Mouse (Mus musculus): Measurements from ENCODE around the gene Zfp941. TPM values are rescaled to one million over a fixed set of nuclear protein-coding genes. Genes with fewer than 3 reads are reported as not detected.
A peak's percentile ranks its signal among the peaks of the same experiment; 100 is the strongest.
"Not testable (repeated sequence)": the region's sequence is repeated elsewhere in the genome, so short reads cannot be mapped to it uniquely, and the experiment has no call there.

Zfp941 gene
- polyA plus RNA-seq, 1 experiment from 2014 or later = 1.7 TPM

DNA sequence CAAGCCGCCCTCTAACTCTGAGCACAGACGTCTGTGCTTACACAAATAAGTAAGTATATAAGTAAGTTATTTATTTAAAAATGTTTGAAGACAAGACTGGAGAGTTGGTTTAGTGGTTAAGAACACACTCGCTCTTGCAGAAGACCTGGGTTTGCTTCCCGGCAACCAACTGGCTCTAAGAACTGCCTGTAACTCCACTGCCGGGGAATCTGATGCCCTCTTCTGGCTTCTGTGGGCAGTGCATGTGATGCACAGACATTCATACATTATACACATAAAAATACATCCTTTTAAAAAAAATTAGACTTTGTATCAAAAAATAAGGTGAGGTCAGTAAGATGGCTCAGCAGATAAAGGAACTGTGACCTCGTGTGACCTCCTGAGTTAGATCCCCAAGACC is 11.5 kb downstream of the Zfp941 start:
- Histone ChIP-seq H3K27me3 (no peaks in the 10 kb centered on the region), H3K9ac (no peak overlapping the region), H3K4me3 (no peak overlapping the region), H3K4me2 (no peak overlapping the region), H3K4me1 (no peaks in the 10 kb centered on the region), H3K36me3 (peaks cover 19% of the 10 kb centered on the region), H3K9me3 (no peaks in the 10 kb centered on the region), H3K27ac (no peak overlapping the region)
- ATAC-seq (ENCODE audit: insufficient number of reproducible peaks, insufficient read depth, low FRiP score, low TSS enrichment, low read depth) = no peak
- WGBS = 87% methylated on average over 6 of the region's 6 CpGs

DNA sequence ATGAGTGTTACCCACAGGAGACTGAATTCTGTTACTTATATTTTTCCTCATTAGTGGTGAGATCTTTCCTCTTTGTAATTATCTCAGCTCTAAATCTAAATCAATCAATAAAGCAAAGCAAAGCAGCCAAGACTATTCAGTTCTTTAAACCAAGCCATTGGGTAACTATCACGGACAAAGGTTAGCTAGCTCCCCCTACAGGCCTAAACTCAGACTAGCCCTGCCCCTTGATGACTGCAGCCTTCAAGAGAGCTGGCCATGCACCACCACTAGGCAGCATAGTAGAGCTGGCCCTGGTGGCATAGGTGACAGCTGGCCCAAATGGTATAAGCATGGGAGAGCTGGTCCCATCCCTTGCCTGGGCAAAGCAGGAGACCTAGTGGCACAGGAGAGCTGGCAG is 16.3 kb downstream of the Zfp941 start:
- Histone ChIP-seq H3K27ac (no peak overlapping the region), H3K9ac (no peak overlapping the region), H3K4me1 (no peaks in the 10 kb centered on the region), H3K4me3 (no peak overlapping the region), H3K27me3 (no peaks in the 10 kb centered on the region), H3K36me3 (peaks cover 5% of the 10 kb centered on the region; the same call in 1 of the 2 replicates), H3K4me2 (no peak overlapping the region), H3K9me3 (no peaks in the 10 kb centered on the region)
- 6% methylated on average over 1 of the region's 1 CpGs for WGBS
- ATAC-seq (ENCODE audit: insufficient number of reproducible peaks, insufficient read depth, low FRiP score, low TSS enrichment, low read depth) = no peak

DNA sequence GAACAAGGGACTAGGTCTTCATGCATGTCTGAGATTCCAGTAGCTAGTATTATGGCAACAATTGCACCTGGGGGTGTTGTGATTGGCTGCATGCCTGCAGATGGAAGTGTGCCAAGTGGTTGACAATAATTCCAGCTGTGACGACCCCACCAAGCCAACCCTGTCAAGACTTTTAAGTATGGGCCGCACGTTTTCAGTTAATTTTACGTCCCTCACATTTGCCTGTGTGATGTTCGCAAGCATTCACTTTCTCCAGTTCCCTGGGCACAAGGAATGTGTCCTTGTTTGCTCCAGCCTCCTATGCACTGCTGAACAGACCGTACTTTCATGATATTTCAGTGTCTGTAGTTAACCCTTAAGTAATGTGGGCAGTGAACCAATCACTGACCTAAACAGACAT is 19.3 kb downstream of the Zfp941 start:
- Histone ChIP-seq H3K4me2 (no peak overlapping the region), H3K27ac (no peak overlapping the region), H3K9ac (no peak overlapping the region), H3K4me1 (no peaks in the 10 kb centered on the region), H3K27me3 (no peaks in the 10 kb centered on the region), H3K9me3 (no peaks in the 10 kb centered on the region), H3K4me3 (no peak overlapping the region), H3K36me3 (no peaks in the 10 kb centered on the region)
- WGBS = 71% methylated on average over 6 of the region's 6 CpGs
- ATAC-seq (ENCODE audit: insufficient number of reproducible peaks, insufficient read depth, low FRiP score, low TSS enrichment, low read depth) = no peak

DNA sequence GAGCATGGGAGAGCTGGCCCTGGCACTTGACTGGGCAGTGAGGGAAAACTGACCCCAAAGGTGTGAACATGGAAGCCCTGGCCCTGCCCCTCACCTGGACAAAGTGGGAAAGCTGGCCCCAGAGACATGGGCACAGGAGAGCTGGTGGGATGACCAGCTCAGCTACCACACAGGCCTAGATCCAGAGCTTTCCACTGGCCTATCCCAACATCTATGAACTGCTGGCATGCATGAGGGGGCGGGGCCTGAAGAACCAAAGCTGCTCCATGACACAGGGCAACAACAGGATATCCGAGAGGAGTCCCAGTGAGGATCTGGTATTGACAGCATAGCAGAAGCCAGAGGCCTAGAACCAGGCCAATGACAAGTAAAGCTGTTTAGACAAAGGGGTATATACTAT is 23.8 kb downstream of the Zfp941 start:
- Histone ChIP-seq H3K27ac (no peak overlapping the region), H3K9ac (no peak overlapping the region), H3K27me3 (no peaks in the 10 kb centered on the region), H3K4me2 (no peak overlapping the region), H3K4me3 (no peak overlapping the region), H3K9me3 (no peaks in the 10 kb centered on the region), H3K36me3 (no peaks in the 10 kb centered on the region), H3K4me1 (no peaks in the 10 kb centered on the region)
- peak; percentile 43; the same call in 1 of the 2 replicates for ATAC-seq (ENCODE audit: insufficient number of reproducible peaks, insufficient read depth, low FRiP score, low TSS enrichment, low read depth)
- WGBS = 62% methylated on average over 2 of the region's 2 CpGs

- no peak for ATAC-seq (ENCODE audit: insufficient number of reproducible peaks, insufficient read depth, low FRiP score, low TSS enrichment, low read depth)
- no peak overlapping the region for H3K27ac ChIP-seq
- no peak overlapping the region for H3K9ac ChIP-seq
- no peaks in the 10 kb centered on the region for H3K27me3 ChIP-seq
- no peak overlapping the region for H3K4me2 ChIP-seq
- no peaks in the 10 kb centered on the region for H3K9me3 ChIP-seq
- no peaks in the 10 kb centered on the region for H3K4me1 ChIP-seq
- H3K4me3 ChIP-seq = no peak overlapping the region
- 90% methylated on average over 3 of the region's 3 CpGs for WGBS
- no peaks in the 10 kb centered on the region for H3K36me3 ChIP-seq
These were observed 24.4 kb downstream of the Zfp941 start for GRCm38 (mm10) chr7:140797619-140798018.

GRCm38 (mm10) chr7:140793541-140793940 is 28.4 kb downstream of the Zfp941 start:
- Histone ChIP-seq H3K36me3 (no peaks in the 10 kb centered on the region), H3K27me3 (no peaks in the 10 kb centered on the region), H3K9me3 (no peaks in the 10 kb centered on the region), H3K4me3 (no peak overlapping the region), H3K4me2 (no peak overlapping the region), H3K4me1 (no peaks in the 10 kb centered on the region), H3K27ac (no peak overlapping the region), H3K9ac (no peak overlapping the region)
- no peak for ATAC-seq (ENCODE audit: insufficient number of reproducible peaks, insufficient read depth, low FRiP score, low TSS enrichment, low read depth)
- 70% methylated on average over 4 of the region's 4 CpGs for WGBS

DNA sequence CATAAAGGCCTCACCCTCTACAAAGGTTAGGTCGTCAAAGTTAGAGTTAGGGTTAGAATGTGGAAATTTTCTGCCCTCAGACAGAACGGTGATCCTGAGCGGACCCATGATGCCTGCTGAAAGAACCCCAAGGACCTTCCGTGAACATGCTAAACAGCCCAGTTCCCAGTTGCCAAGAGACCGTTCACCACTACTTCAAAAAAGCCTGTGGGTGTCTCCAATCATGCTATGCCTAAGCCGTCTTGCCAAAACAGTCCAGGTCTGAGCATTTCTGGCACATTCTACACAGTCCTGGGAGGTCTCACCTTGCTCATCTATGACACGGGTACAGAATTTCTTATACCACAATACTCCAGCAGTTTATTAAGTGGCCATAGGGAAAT is 33.9 kb downstream of the Zfp941 start:
- ATAC-seq (ENCODE audit: insufficient number of reproducible peaks, insufficient read depth, low FRiP score, low TSS enrichment, low read depth) = no peak
- 85% methylated on average over 7 of the region's 7 CpGs for WGBS
- H3K36me3 ChIP-seq = no peaks in the 10 kb centered on the region

GRCm38 (mm10) chr7:140787406-140788052 is 34.4 kb downstream of the Zfp941 start, which contains the start of gene Syce1:
Syce1 (minus strand) TSS chr7:140787852.
- Histone ChIP-seq H3K36me3 (no peaks in the 10 kb centered on the region), H3K4me2 (no peak within 1 kb of the TSS), H3K27ac (no peak within 1 kb of the TSS), H3K27me3 (no peaks in the 10 kb centered on the region), H3K9me3 (no peaks in the 10 kb centered on the region), H3K4me3 (no peak within 1 kb of the TSS), H3K4me1 (no peaks in the 10 kb centered on the region), H3K9ac (no peak within 1 kb of the TSS)
- no peak for ATAC-seq (ENCODE audit: insufficient number of reproducible peaks, insufficient read depth, low FRiP score, low TSS enrichment, low read depth)
- WGBS = 83% methylated on average over 33 of the region's 33 CpGs

More for the DNA sequence above, 33.9 kb downstream of the Zfp941 start:
- H3K9me3 ChIP-seq = no peaks in the 10 kb centered on the region
- H3K9ac ChIP-seq = no peak overlapping the region
- no peaks in the 10 kb centered on the region for H3K27me3 ChIP-seq
- no peak overlapping the region for H3K4me3 ChIP-seq
- H3K4me2 ChIP-seq = no peak overlapping the region
- H3K4me1 ChIP-seq = no peaks in the 10 kb centered on the region
- no peak overlapping the region for H3K27ac ChIP-seq

GRCm38 (mm10) chr7:140780548-140780947 is 41.4 kb downstream of the Zfp941 start:
- H3K36me3 ChIP-seq = no peaks in the 10 kb centered on the region
- H3K27me3 ChIP-seq = no peaks in the 10 kb centered on the region
- ATAC-seq (ENCODE audit: insufficient number of reproducible peaks, insufficient read depth, low FRiP score, low TSS enrichment, low read depth) = no peak
- no peaks in the 10 kb centered on the region for H3K9me3 ChIP-seq
- no peak overlapping the region for H3K4me3 ChIP-seq
- no peak overlapping the region for H3K4me2 ChIP-seq
- 72% methylated on average over 4 of the region's 4 CpGs for WGBS
- no peaks in the 10 kb centered on the region for H3K4me1 ChIP-seq
- no peak overlapping the region for H3K9ac ChIP-seq
- no peak overlapping the region for H3K27ac ChIP-seq

- H3K4me1 ChIP-seq = no peaks in the 10 kb centered on the region
- no peak overlapping the region for H3K4me3 ChIP-seq
- H3K27ac ChIP-seq = no peak overlapping the region
- no peaks in the 10 kb centered on the region for H3K36me3 ChIP-seq
- H3K4me2 ChIP-seq = no peak overlapping the region
- no peak for ATAC-seq (ENCODE audit: insufficient number of reproducible peaks, insufficient read depth, low FRiP score, low TSS enrichment, low read depth)
- no peak overlapping the region for H3K9ac ChIP-seq
- 74% methylated on average over 12 of the region's 12 CpGs for WGBS
- no peaks in the 10 kb centered on the region for H3K27me3 ChIP-seq
- no peaks in the 10 kb centered on the region for H3K9me3 ChIP-seq
These were observed 55.9 kb downstream of the Zfp941 start for GRCm38 (mm10) chr7:140765888-140766739.

- H3K27ac ChIP-seq; H3K4me3 ChIP-seq; H3K9me3 ChIP-seq; ATAC-seq (ENCODE audit: insufficient number of reproducible peaks, insufficient read depth, low FRiP score, low TSS enrichment, low read depth); H3K27me3 ChIP-seq; H3K36me3 ChIP-seq; H3K4me1 ChIP-seq; H3K4me2 ChIP-seq; H3K9ac ChIP-seq: not testable (repeated sequence)
- 66% methylated on average over 1 of the region's 1 CpGs for WGBS
These were observed 56.6 kb downstream of the Zfp941 start for GRCm38 (mm10) chr7:140765391-140765790.

DNA sequence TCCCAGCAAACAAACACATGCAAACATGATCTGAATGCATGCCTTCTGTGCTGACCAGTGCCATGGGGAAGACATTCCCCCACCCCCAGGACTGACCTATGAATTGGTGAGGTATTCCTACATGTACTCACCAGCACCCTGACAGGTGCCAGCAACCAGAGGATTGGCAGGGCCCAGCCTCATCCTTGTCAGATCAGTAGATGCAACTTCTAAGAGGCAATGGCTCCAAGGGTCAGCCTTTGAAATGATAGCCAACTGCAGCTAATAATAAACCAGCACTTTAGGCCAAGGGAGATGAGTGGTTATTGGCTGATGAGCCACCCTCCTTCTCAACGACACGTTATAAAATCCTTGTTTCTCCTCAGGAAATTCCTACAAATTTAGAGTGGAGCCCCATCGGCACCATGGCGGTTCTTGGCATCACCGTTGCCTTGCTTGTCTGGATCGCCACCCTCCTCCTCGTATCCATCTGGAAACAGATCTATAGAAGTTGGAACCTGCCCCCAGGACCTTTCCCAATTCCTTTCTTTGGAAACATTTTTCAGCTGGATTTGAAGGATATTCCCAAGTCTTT is 58.4 kb downstream of the Zfp941 start, which contains the start of gene Cyp2e1:
Gene Cyp2e1 (plus strand): TSS at position 293 of the 574 bp plus-strand sequence.
- Histone ChIP-seq H3K9ac (no peak within 1 kb of the TSS), H3K4me1 (no peaks in the 10 kb centered on the region), H3K9me3 (no peaks in the 10 kb centered on the region), H3K4me2 (no peak within 1 kb of the TSS), H3K4me3 (no peak within 1 kb of the TSS), H3K27me3 (no peaks in the 10 kb centered on the region), H3K27ac (no peak within 1 kb of the TSS), H3K36me3 (no peaks in the 10 kb centered on the region)
- WGBS = 82% methylated on average over 7 of the region's 7 CpGs
- no peak for ATAC-seq (ENCODE audit: insufficient number of reproducible peaks, insufficient read depth, low FRiP score, low TSS enrichment, low read depth)

Measured in embryonic facial prominence, embryonic 13.5 days (tissue).